Mouse (Mus musculus) ES-E14 (cell line): ENCODE measurements around the gene Gm21820. TPM values are rescaled to one million over a fixed set of nuclear protein-coding genes. Genes with fewer than 3 reads are reported as not detected.
"Not testable (repeated sequence)": the region's sequence is repeated elsewhere in the genome, so short reads cannot be mapped to it uniquely, and the experiment has no call there.

Experiments
- DNase-seq: peaks from one replicate; pipeline ENCODE4 v3.0.0-alpha.2; 2013; ENCODE audit warnings: low read depth, low spot score
- H3K27ac ChIP-seq: 2 replicates; pipeline ENCODE4 v1.5.1; 2012; ENCODE audit warnings: low read depth, mild to moderate bottlenecking, low read length, moderate library complexity, mixed read lengths; ENCODE audit not compliant: poor library complexity, insufficient read depth, severe bottlenecking
- H3K36me3 ChIP-seq: 2 replicates; pipeline ENCODE4 v1.6.1; 2012; ENCODE audit warnings: mild to moderate bottlenecking, low read length, moderate library complexity, mixed read lengths; ENCODE audit not compliant: control insufficient read depth, poor library complexity, insufficient read depth, severe bottlenecking
- H3K4me1 ChIP-seq, 2 experiments: fragments of 150-350 bp in 1 of 2; sonication (generic) in 1 of 2; 2 replicates each; pipeline ENCODE4 v1.6.1; 2012; ENCODE audit warnings: low read length in 2 of 2, mild to moderate bottlenecking in 1 of 2, mixed read lengths in 1 of 2; ENCODE audit not compliant: control insufficient read depth in 2 of 2, insufficient read depth in 2 of 2, poor library complexity in 1 of 2
- H3K4me3 ChIP-seq, 2 experiments: fragments of 150-350 bp in 1 of 2; sonication (generic) in 1 of 2; 2 replicates each; pipeline ENCODE4 v1.5.1; 2012; ENCODE audit warnings: low read length in 2 of 2, low read depth in 1 of 2, mild to moderate bottlenecking in 1 of 2, mixed read lengths in 1 of 2; ENCODE audit not compliant: insufficient read depth in 1 of 2, poor library complexity in 1 of 2, severe bottlenecking in 1 of 2
- H3K9ac ChIP-seq: 2 replicates; pipeline ENCODE4 v1.6.1; 2012; ENCODE audit warnings: low read depth, mild to moderate bottlenecking, low read length, mixed read lengths; ENCODE audit not compliant: poor library complexity, insufficient read depth, severe bottlenecking
- H3K9me3 ChIP-seq: fragments of 150-350 bp; sonication (generic); 2 replicates; pipeline ENCODE4 v1.6.1; 2012; ENCODE audit warnings: low read depth, mild to moderate bottlenecking, low read length; ENCODE audit not compliant: control insufficient read depth, insufficient read depth
- in situ Hi-C, 2 experiments: fragments of 600-800 bp; cut with MboI; formaldehyde crosslinking; loops; one replicate each; pipeline ENCODE4 v1.15.1; 2025; ENCODE audit warnings: low sequenced_read_pairs in 2 of 2, inconsistent platforms in 1 of 2; ENCODE audit not compliant: unreplicated experiment in 2 of 2
- total RNA-seq: library from RNA; depleted of rRNA; stranded (reverse); fragments of 300-350 nt; gene quantifications from 2 replicates; pipeline ENCODE4 v1.2.3, GENCODE M21; 2012; rRNA removed

Gene Gm21820
- total RNA-seq: not detected in 2 replicates

- H3K9ac ChIP-seq, H3K36me3 ChIP-seq, H3K27ac ChIP-seq, in situ Hi-C loops, DNase-seq, H3K4me3 ChIP-seq, H3K4me1 ChIP-seq, H3K9me3 ChIP-seq: not testable (repeated sequence)
These were observed at the start of gene Gm21820 for GRCm38 (mm10) chrY:5249341-5249740. Gene Gm21820 (minus strand): TSS chrY:5249441.

Other genes starting within 250 kb of the Gm21820 start
- not detected in 2 replicates for gene Gm20918, start 205.5 kb downstream of the Gm21820 start, total RNA-seq